Mouse (Mus musculus) liver, embryonic 14.5 days (tissue): ENCODE data around the gene Stambpl1. TPM values are rescaled to one million over a fixed set of nuclear protein-coding genes. Genes with fewer than 3 reads are reported as not detected.

Source experiments
- ATAC-seq: fragments of 200-750 bp; cut with Nextera tagmentation; 2 replicates; pipeline ENCODE4 v1.8.0; 2017; ENCODE audit warnings: moderate number of reproducible peaks, mild to moderate bottlenecking, moderate library complexity; ENCODE audit not compliant: insufficient read depth
- DNase-seq, 3 experiments: peaks; one replicate each; pipeline ENCODE4 v3.0.0-alpha.2; 2012 to 2013; ENCODE audit warnings: low read depth in 3 of 3, low spot score in 3 of 3
- H3K27ac ChIP-seq: fragments of 300-500 bp; sonication (generic); 2 replicates; pipeline ENCODE4 v1.5.1; 2014; ENCODE audit warnings: moderate library complexity, mild to moderate bottlenecking, control low read depth, inconsistent platforms
- H3K27me3 ChIP-seq: fragments of 300-500 bp; sonication (generic); 2 replicates; pipeline ENCODE4 v1.6.1; 2014; ENCODE audit warnings: mild to moderate bottlenecking, low read length, moderate library complexity; ENCODE audit not compliant: control insufficient read depth, insufficient read depth
- H3K36me3 ChIP-seq: fragments of 300-500 bp; sonication (generic); replicated peaks from 2 replicates; pipeline ENCODE4 v1.6.1; 2014; ENCODE audit warnings: low read depth; ENCODE audit not compliant: control insufficient read depth, insufficient read depth
- H3K4me1 ChIP-seq, 2 experiments: fragments of 200-500 bp in 1 of 2; fragments of 300-500 bp in 1 of 2; sonication (generic) in 1 of 2; replicated peaks; 2 replicates each; pipeline ENCODE4 v1.6.1; 2012 to 2014; ENCODE audit warnings: antibody characterized with exemption in 1 of 2, inconsistent platforms in 1 of 2, low read length in 1 of 2; ENCODE audit not compliant: control insufficient read depth in 2 of 2, insufficient read depth in 2 of 2
- H3K4me2 ChIP-seq: fragments of 300-500 bp; sonication (generic); 2 replicates; pipeline ENCODE4 v1.6.1; 2014; ENCODE audit warnings: low read depth, mild to moderate bottlenecking, control low read depth, moderate library complexity
- H3K4me3 ChIP-seq, 2 experiments: fragments of 200-500 bp in 1 of 2; fragments of 300-500 bp in 1 of 2; sonication (generic) in 1 of 2; 2 replicates each; pipeline ENCODE4 v1.5.1; 2012 to 2014; ENCODE audit warnings: low read depth in 2 of 2, low read length in 2 of 2, mild to moderate bottlenecking in 2 of 2, control low read depth in 1 of 2, inconsistent platforms in 1 of 2, moderate library complexity in 1 of 2; ENCODE audit not compliant: insufficient read depth in 1 of 2
- H3K9ac ChIP-seq: fragments of 300-500 bp; sonication (generic); replicated peaks from 2 replicates; pipeline ENCODE4 v1.6.1; 2014; ENCODE audit warnings: mild to moderate bottlenecking, control low read depth, moderate library complexity
- H3K9me3 ChIP-seq: fragments of 300-500 bp; sonication (generic); 2 replicates; pipeline ENCODE4 v1.6.1; 2016; ENCODE audit warnings: low read length, mixed read lengths; ENCODE audit not compliant: control insufficient read depth
- CTCF ChIP-seq: IDR thresholded peaks from 2 replicates; pipeline ENCODE4 v1.5.1; 2016; ENCODE audit warnings: antibody characterized with exemption, low read depth, control low read depth
- EP300 ChIP-seq: IDR thresholded peaks from 2 replicates; pipeline ENCODE4 v1.6.1; 2016; ENCODE audit warnings: antibody characterized with exemption, low read depth
- WGBS: fragments of 180-500 bp; shearing (Covaris S2); extraction: QIAGEN DNeasy Blood & Tissue Kit; methylation state at CpG from one replicate; pipeline ENCODE4 v1.1.7; 2014; ENCODE audit not compliant: insufficient replicate concordance; 5-methylcytosine and 5-hydroxymethylcytosine counted together
- polyA plus RNA-seq, 2 experiments: library from polyadenylated mRNA; depleted of rRNA in 1 of 2; stranded (reverse) in 1 of 2; unstranded in 1 of 2; fragments of >200 nt; fragmentation: Nextera tagmentation in 1 of 2; extraction: Ambion mirVana in 1 of 2; gene quantifications; 2 replicates each; pipeline versions ENCODE4 v1.2.1 to v1.2.3; 2012 to 2014

Stambpl1 gene
- polyA plus RNA-seq, 2 experiments, result 1.8 to 2.4 TPM

- Histone ChIP-seq H3K9me3 (no peaks in the 10 kb centered on the region), H3K4me2 (no peak overlapping the region), H3K4me3 (no peak overlapping the region), H3K4me1 (no peaks in the 10 kb centered on the region), H3K27me3 (no peaks in the 10 kb centered on the region), H3K9ac (no peak overlapping the region), H3K27ac (no peak overlapping the region), H3K36me3 (no peaks in the 10 kb centered on the region)
- WGBS, result 39% methylated on average over 3 of the region's 3 CpGs
- TF ChIP-seq CTCF (no peak), EP300 (no peak)
- ATAC-seq (no peak), DNase-seq (no peak)
Observed at GRCm38 (mm10) chr19:34174004-34174403, 18.0 kb upstream of the Stambpl1 start.

- H3K4me1 ChIP-seq, result no peaks in the 10 kb centered on the region
- no peak for TF ChIP-seq EP300
- TF ChIP-seq CTCF, result no peak
- ATAC-seq, result no peak
Observed at GRCm38 (mm10) chr19:34179136-34179535, 12.9 kb upstream of the Stambpl1 start.

GRCm38 (mm10) chr19:34180316-34180715, 11.7 kb upstream of the Stambpl1 start:
- Histone ChIP-seq H3K4me1 (no peaks in the 10 kb centered on the region), H3K9me3 (no peaks in the 10 kb centered on the region), H3K27me3 (no peaks in the 10 kb centered on the region), H3K27ac (no peak overlapping the region), H3K9ac (no peak overlapping the region), H3K4me3 (no peak overlapping the region), H3K4me2 (no peak overlapping the region), H3K36me3 (no peaks in the 10 kb centered on the region)
- no peak for TF ChIP-seq EP300
- no peak for TF ChIP-seq CTCF
- ATAC-seq (no peak), DNase-seq (no peak)
- 41% methylated on average over 2 of the region's 2 CpGs for WGBS

More at GRCm38 (mm10) chr19:34179136-34179535, 12.9 kb upstream of the Stambpl1 start:
- DNase-seq, result no peak
- no peak overlapping the region for H3K27ac ChIP-seq
- H3K36me3 ChIP-seq, result no peaks in the 10 kb centered on the region
- no peak overlapping the region for H3K9ac ChIP-seq
- H3K9me3 ChIP-seq, result no peaks in the 10 kb centered on the region
- no peaks in the 10 kb centered on the region for H3K27me3 ChIP-seq
- 66% methylated on average over 4 of the region's 4 CpGs for WGBS
- no peak overlapping the region for H3K4me3 ChIP-seq
- H3K4me2 ChIP-seq, result no peak overlapping the region

- TF ChIP-seq EP300 (no peak), CTCF (no peak)
- Histone ChIP-seq H3K4me2 (no peak overlapping the region), H3K4me3 (no peak overlapping the region), H3K27me3 (no peaks in the 10 kb centered on the region), H3K4me1 (no peaks in the 10 kb centered on the region), H3K36me3 (no peaks in the 10 kb centered on the region), H3K27ac (no peak overlapping the region), H3K9me3 (no peaks in the 10 kb centered on the region), H3K9ac (no peak overlapping the region)
- WGBS, result 57% methylated on average over 3 of the region's 3 CpGs
- ATAC-seq (no peak), DNase-seq (no peak)
Observed at GRCm38 (mm10) chr19:34181234-34181633, 10.8 kb upstream of the Stambpl1 start.

- no peaks in the 10 kb centered on the region for H3K9me3 ChIP-seq
- no peak overlapping the region for H3K4me3 ChIP-seq
- no peak overlapping the region for H3K9ac ChIP-seq
- no peaks in the 10 kb centered on the region for H3K4me1 ChIP-seq
- no peak overlapping the region for H3K4me2 ChIP-seq
- no peak for ATAC-seq
- no peak for TF ChIP-seq CTCF
- no peak for TF ChIP-seq EP300
- H3K27me3 ChIP-seq, result no peaks in the 10 kb centered on the region
- no peaks in the 10 kb centered on the region for H3K36me3 ChIP-seq
- no peak overlapping the region for H3K27ac ChIP-seq
- no peak for DNase-seq
- WGBS, result 56% methylated on average over 5 of the region's 5 CpGs
Observed at GRCm38 (mm10) chr19:34182490-34182889, 9.5 kb upstream of the Stambpl1 start.
